Mouse (Mus musculus) embryo, embryonic 10 days (tissue): Measurements from ENCODE around the gene Rabgap1l.
"Not testable (repeated sequence)": the region's sequence is repeated elsewhere in the genome, so short reads cannot be mapped to it uniquely, and the experiment has no call there.

Source experiments
- DNase-seq: peaks from one replicate; pipeline ENCODE4 v3.0.0-alpha.2; 2015; ENCODE audit warnings: low spot score

Gene Rabgap1l

DNA sequence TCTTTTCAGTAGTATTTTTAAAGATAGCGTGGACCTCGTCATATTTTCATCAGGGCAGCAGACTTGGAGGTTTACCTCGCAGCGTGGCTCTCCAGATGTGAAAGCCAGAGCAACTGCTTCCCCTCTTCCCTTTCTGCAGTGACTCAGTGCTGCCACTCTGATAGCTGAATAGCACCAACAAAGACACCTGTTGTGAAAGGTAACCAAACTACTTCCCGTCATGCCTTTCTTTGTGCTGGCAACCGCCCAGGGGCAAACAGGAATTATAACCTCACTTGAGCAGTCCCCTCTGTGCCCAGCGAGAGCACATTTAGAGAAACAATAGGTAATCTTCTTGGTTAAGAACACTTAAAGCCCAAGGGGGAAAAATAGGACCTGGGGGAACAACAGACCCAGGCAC is 484.0 kb downstream of the Rabgap1l start:
- DNase-seq = no peak

DNA sequence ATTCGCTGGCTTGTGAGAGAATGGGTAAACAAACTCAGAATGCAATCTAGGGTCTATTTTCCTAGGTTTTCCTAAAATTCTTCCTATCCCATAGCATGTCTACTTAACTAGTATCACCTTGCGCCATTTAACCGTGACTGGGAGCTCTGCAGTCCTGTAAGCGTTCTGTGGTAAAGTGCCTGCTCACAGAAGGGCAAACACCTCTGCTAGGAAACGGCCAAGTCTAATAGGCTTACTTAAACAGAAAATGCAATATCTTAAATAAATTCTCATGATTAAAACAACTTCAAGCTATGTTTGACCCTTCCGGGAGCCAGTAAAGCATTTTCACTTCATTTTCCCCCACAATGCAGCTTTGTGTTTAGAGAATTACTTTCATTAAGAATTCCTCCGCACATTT is 484.5 kb downstream of the Rabgap1l start:
- DNase-seq = no peak

DNA sequence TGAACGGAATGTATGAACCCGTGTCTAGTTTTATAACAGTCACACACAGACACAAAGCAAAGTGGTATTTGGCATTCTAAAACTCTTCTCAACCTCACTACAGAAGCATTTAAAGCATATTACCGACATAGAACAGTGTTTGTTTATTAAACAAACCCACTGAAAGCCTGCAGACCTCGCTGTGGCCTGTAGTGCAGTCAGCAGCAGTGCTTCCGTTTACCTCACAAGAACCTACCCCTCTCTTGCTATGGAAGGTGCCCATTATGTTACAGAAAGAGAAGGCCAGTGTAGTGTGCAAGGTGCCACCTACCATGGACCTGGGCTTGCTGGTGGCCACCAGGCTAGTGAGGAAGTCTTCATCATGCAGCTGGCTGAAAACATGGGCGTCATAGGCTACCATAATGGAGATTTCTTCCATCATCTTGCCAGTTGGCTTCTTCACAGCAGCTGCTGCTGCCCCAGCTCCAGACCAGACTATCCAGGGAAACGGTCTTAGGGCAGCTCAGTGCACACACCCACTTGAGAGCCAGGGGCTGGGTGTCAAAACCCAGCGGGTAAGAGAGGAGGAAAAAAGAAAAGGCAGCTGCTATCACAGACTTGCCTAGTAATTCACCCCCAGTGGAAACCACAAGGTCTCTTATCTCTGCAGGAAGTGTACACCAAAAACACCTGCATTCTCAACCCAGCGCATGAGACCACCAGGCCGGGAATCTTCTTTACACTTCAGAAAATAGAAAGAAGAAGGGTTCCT is 486.0 kb downstream of the Rabgap1l start:
- no peak for DNase-seq

DNA sequence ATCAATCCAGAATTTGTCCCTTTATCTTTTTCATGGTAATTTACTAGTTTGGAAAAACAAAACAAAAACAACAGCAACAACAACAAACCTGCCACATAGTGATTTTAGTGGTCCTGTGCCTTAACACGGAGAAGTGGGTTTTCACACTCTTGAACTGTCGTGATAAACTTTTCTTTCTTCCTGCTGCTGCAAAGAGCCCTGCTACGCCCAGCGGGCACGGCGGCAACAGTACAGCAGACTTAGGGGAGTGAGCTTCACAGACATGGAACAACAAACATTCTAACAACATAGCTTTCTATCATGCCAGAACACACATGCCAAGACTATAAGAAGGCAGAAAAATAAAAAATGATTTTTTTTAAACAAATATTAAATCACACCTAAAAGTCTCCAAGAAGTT is 486.7 kb downstream of the Rabgap1l start:
- no peak for DNase-seq

DNA sequence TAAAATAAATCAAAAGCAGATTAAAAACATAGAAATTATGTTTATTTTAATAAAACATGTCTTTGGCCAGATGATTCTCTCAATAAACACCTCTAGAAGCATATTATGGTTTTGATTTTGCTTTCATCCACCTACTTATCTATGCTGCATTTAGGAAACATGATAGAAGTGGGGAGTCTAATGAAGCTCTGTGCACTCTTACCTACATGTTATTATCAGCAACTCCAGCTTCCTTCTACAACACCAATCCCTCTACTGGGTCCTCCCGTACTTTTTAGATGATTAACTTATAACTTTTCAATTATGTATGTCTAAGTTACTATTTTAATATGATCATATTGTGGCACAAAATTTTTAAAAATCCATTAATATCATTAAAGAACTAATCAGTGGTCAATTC is 487.2 kb downstream of the Rabgap1l start:
- DNase-seq = no peak

DNA sequence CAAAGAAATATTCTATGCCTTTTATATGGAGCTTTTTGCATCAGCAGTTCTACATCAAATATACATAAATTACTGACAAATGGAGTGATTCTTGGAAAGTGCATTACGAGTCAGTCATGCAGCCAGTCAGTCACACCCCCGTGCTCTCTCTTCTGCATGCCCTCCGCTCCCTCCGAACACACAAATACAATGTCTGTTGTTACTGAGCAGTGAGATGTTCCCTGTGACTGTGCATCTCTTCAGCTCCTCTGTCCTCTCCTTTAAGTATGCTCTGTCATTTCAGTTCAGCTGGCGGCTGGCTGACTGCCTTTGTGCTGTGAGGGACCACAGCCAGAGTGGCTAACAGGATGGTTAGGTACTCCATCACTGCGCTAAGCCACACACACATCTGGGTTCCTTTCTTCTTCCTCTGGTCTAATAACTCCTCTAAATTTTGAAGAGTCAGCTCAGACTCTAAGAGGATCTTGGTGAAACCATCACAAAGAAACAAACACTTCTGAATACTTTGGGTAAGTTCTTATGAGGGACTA is 488.0 kb downstream of the Rabgap1l start:
- DNase-seq = no peak

DNA sequence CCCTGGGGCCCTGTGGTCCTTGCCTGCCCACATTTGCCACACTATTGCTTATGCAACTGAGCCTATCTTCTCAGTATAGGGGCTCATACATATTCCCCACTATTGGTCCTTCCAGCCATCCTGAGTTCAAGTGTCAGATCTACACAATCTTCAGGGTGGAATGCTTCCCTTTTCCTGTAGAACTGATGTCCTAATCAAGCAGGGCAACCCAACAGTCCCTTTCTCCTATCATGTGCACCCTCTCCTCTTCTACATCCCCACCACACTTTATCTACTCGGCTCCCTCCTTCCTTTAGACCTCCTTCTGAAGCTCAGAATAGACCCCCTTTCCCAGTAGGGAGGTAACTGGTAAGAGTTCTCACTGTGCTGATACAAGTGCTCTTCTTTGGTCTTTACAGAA is 490.7 kb downstream of the Rabgap1l start:
- DNase-seq = no peak

DNA sequence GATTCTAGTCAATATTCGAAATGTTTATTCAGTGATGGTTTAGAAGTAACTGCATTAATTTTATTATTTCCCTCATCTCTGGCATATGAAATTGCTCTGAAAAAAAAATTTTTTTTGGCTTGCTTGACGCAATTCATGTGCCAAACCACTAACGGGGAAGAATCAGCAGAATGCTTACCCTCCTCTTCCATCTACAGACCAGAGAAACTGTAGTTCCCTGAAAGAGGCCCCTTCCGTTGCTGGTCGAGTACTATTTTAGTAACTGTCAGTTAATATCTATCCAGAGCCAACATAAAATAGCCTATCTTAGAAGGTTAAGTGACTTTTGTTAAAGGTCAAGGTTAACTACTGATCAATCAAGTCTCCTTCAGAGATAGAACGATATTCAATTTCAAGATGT is 491.9 kb downstream of the Rabgap1l start:
- no peak for DNase-seq

DNA sequence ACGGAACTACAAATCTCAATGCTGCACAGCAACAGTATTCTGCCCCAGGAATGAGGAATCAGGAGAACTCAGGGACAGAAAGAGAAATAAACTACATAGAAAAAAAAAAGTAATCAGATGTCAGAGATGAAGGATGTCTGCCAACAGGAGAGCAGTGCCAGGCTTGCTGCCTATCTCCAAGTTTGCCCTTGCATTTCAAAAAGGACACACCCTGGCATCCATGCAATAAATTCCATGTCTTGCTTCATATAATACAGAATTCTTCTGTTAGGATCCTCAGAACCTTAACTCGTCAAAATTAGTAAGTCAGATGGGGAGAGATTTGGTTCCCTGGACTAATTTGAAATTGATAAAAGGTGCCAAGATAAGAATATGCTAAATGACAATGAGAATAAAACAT is 492.3 kb downstream of the Rabgap1l start:
- no peak for DNase-seq

DNA sequence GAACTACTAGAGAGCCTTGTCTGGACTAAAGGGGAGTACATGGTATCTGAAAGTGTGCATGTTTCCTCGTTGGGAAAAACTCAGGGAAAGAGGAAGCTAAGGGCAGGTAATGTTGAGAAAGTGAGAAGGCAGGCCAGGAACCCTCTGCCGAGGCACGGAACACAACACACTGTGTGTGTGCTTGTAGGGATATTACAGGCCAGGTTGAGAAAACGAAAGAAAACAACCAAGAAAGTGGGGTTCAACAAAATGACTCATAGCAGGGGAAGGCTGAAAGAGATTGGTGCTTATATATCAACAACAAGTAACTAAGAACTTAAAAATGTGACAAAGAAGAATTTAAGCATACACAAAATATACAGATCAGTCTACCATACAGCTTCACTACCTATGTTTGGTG is 493.0 kb downstream of the Rabgap1l start:
- no peak for DNase-seq

DNA sequence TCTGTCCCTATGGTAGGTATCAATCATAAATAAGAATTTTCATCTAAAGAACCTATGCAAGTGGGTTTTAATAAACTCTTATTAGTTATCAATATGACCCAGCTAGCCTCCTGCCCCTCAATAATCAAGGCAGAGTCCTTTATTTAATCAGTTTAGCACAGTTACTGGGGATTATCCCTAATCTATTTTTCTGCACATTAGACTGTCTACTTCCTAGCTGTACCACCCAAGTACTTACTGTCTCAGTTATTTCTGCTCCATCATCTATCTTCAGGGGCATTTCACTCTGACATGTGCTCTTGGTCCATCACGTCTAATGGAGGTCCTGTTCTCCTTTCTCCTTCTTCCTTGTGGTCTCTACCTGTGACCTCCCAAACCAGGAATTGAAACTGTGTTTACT is 494.1 kb downstream of the Rabgap1l start:
- DNase-seq = no peak

DNA sequence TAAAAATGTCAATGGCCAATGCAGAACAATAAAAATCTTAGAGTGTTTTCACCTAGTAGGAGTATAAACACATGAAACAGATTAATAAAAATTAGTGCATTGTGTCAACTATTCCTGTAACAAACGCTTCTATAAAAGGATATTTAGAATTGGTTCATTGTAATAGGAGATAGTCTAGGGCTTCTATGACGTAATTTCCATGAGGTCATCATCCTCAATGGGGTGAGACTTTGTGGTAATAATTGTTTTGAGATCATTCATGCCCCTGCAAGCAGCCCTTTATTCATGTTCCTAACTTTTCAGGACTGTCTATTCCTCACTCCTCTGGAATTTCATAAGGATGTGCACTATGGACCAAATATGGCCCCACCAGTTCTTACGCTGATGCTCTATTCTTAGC is 495.3 kb downstream of the Rabgap1l start:
- no peak for DNase-seq

DNA sequence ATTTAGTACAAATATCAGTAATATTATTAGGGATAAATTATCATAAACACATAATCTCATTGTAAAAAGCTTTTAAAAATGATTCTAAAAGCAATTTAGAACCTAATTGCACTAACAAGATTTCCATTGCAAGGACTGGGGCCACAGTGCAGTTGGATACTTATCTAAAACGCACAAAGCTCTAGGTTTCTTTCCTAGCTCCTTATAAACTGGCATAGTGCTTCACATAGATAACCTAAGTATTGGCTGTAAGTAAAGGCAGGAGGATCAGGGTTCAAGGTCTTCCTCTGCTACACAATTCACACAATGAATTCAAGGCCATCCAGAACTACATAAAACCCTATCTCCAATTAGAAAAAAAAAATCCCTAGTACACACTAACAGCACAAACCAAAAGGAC is 497.7 kb downstream of the Rabgap1l start:
- no peak for DNase-seq

DNA sequence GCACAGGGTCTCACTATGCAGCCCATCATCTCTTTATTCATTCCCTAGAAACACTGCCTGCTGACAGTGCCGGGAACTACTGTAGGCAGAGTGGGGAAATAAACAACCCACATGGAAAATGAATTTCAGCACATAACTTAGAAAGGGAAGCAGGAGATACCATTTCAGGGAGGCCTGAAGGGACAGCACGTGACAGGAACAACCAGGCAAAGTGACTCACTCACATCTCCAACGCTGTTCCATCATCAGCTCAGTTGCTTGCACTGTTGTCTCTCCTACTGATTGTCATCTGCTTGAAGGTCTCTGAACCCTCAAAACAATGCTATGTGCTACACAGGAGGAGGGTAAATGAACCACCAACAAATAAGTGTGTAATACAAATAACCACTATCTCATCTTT is 499.5 kb downstream of the Rabgap1l start:
- DNase-seq = no peak

DNA sequence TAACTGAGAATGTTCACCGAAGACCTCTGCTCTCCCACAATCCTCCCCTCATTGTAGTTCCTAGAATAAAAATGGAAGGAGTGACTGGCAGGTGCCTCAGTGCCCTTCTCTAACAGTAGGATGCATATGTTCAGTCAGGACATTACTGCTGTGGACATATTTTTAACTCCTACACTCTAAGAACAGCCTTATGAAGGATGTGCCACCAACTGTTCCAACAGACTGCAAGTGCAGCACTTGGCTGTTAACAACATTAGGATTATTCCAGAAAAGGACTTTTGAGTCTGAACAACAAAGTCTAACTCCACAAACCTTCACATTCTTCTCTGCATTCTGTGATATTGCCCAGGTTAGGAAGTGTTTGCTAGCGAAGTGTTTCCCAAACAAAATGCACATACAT is 501.0 kb downstream of the Rabgap1l start:
- DNase-seq = no peak

DNA sequence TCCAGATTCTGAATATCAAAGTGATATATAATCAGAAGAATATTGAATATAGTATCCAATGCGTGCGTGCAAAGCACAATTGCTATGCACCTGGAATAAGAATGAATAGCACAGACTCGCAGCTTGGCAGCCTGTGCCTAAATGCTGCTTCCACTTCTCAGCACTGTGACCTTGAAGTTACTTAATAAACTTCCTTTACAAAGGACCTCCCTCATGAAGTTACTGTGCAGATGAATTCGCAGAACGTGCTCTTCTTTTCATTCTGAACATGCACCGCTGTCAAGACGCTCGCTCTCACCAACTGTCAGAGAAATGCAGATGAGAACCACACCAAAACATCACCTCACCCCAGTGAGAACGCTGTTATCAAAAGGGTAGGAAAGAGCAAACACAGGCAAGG is 502.8 kb downstream of the Rabgap1l start:
- no peak for DNase-seq

DNA sequence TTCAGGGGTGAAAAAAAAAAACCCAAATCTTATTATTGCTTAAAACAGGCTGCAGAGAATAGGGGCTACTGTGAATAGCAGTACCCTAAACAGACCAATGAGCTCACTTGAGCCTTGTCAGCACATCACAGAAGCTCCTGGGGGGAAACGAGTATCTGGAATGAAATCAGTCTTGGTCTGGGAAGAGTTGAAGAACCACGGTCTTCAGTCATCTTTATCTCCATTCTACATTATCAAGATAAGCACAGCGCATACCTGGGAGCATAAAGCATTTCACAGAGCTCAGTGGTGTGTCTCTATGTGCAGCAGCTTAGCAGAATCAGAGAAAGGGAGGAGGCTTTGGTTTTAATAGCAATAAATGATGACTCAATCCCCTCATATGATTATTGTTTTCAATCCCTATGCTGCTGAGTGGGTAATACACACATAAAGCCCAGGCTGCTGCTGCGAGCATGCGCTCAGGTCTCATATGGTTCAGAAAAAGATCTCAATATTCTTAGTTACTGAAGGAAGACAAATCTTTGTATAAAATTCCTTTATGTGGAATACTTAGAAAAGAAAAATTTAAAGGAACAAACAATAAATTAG is 505.9 kb downstream of the Rabgap1l start:
- no peak for DNase-seq

DNA sequence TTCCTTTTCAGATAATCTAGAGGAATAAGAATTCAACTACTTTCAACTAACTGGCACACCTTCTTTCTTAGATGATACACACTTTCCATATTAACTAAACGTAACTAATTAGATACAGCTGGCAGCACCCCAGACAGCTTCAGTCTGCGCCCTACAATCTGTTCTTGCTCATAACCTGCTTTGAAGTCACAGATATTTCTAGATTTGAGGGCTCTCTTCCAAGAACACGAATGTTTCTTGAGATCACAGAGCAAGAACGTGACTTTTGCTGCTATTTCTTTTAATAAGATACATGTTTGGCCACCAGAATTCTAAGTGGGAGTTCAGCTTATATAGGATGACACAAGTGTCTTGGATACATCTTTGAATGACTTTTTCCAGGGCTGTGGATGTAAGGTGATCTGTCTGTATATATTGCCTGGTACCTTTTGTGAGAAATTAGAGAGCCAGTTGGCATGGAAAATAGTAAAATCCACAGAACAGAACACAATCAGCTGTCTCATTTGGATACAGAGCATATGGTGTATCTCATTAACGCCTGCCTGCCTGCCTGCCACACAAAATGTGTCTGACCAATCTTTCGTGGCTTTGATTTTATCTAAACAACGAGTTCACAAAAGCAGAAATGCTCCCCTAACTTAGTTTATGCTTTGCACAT is 506.5 kb downstream of the Rabgap1l start:
- no peak for DNase-seq

DNA sequence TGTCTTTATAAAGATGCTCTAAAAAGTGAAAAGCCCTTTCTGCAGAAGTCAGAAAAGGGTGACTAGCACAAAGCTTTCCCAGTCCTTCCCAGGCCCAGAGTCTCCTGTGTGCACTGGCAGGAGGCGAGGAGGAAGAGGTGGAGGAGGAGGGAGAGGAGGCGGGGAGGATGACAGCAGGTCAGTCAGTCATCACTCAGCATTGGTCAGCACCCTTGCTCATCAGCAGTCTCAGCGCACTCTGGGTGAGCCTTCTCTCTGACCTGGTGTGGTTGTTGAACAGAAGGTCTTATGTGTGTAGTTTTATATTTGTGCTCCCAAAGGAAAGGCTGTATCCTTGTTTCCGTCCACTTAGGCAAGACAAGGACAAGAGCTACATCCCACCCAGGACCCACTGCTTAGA is 508.8 kb downstream of the Rabgap1l start:
- DNase-seq = no peak

DNA sequence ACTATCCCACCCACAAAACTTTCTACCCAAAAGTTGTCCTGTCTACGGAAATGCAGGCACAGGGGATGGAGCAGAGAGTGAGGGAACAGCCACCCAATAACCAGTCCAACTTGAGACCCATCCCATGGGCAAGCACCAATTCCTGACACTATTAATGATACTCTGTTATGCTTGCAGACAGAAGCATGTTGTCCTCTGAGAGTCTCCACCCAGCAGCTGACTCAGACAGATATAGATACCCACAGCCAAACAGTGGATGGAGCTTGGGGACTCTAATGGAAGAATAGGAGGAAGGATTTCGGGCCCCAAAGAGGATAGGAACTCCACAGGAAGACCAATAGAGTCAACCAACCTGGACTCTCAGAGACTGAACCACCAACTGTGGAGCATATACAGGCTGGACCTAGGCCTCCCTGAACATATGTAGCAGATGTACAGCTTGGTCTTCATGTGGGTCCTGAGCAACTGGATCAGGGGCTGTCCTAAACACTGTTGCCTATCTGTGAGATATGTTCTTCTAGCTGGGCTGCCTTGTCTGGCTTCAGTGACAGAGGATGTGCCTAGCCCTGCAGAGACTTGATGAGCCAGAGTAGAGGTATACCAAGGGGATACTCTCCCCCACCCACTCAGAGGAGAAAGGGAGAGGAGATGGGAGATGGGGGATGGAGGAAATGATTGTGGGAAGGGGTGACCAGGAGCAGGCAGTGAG is 510.7 kb downstream of the Rabgap1l start:
- DNase-seq = not testable (repeated sequence)

DNA sequence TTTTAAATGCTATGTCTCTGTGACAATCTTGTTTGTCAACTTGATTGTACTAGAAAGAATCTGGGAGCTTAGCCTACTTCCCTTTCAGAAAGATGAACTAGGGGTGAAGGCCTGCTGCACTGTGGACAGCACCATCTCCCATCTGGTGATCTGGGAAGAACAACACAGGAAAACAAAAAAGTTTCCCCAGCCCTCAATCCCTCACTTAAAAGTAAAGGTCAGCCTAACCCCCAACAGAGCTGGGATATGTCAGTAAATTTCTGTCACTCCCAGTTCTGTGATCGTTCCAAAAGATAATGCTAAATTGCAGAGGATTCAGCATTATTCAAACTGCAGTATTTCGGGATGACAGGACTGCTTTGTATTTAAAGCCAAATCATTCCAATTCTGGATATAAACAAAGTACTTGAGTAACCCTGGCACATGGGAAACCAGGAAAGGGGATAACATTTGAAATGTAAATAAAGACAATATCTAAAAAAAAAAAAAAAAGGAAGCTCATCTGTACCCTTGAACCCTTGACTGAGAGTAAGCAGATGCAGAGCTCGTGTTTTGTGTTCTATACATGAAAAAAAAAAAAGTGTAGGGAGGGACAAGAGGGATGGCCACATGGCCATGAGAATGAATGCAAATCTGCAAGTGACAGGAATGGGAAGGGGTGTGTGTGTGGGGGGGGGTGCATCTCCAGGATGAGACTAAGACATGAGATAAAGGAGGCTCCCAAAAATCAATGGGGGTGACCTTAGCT is 511.5 kb downstream of the Rabgap1l start:
- DNase-seq = no peak

DNA sequence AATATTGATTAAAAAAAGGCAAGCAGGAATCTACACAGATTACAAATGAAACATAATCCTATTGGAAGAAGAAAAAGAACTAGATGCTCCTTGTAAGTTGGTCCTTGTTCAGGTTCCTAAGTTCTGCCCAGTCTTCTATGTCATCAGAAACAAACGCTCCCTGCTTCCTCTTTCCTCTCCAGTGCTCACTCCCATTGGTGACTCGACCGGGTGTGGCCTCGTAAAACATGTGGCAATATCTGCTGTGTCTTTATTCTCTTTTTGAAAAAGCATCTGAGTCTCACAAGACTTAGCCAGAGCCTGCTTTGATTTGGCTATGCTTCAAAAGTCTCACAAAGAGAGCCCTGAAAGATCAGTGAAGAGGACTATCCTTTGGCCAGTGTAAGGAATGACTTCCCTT is 512.4 kb downstream of the Rabgap1l start:
- no peak for DNase-seq
